Mouse (Mus musculus) neural tube, embryonic 12.5 days (tissue): ENCODE measurements around the gene Sp2. TPM values are rescaled to one million over a fixed set of nuclear protein-coding genes. Genes with fewer than 3 reads are reported as not detected.

Experiments
- ATAC-seq: fragments of 200-750 bp; cut with Nextera tagmentation; 2 replicates; pipeline ENCODE4 v1.8.0; 2017; ENCODE audit warnings: low read depth, mild to moderate bottlenecking, moderate TSS enrichment, moderate library complexity; ENCODE audit not compliant: low FRiP score
- H3K27ac ChIP-seq: fragments of 300-500 bp; sonication (generic); 2 replicates; pipeline ENCODE4 v1.5.1; 2016
- H3K27me3 ChIP-seq: fragments of 300-500 bp; sonication (generic); replicated peaks from 2 replicates; pipeline ENCODE4 v1.6.1; 2016; ENCODE audit warnings: mild to moderate bottlenecking
- H3K36me3 ChIP-seq: fragments of 300-500 bp; sonication (generic); 2 replicates; pipeline ENCODE4 v1.6.1; 2016; ENCODE audit warnings: mild to moderate bottlenecking
- H3K4me1 ChIP-seq: fragments of 300-500 bp; sonication (generic); 2 replicates; pipeline ENCODE4 v1.6.1; 2016
- H3K4me2 ChIP-seq: fragments of 300-500 bp; sonication (generic); replicated peaks from 2 replicates; pipeline ENCODE4 v1.6.1; 2016; ENCODE audit warnings: mild to moderate bottlenecking
- H3K4me3 ChIP-seq: fragments of 300-500 bp; sonication (generic); 2 replicates; pipeline ENCODE4 v1.5.1; 2016
- H3K9ac ChIP-seq: fragments of 300-500 bp; sonication (generic); 2 replicates; pipeline ENCODE4 v1.6.1; 2016; ENCODE audit warnings: mild to moderate bottlenecking
- H3K9me3 ChIP-seq: fragments of 300-500 bp; sonication (generic); 2 replicates; pipeline ENCODE4 v1.6.1; 2016; ENCODE audit warnings: mild to moderate bottlenecking
- WGBS: fragments of 180-500 bp; shearing (Covaris S2); methylation state at CpG from one replicate; pipeline ENCODE4 v1.1.7; 2016; 5-methylcytosine and 5-hydroxymethylcytosine counted together
- polyA plus RNA-seq: library from polyadenylated mRNA; unstranded; fragments of >200 nt; fragmentation: Nextera tagmentation; extraction: Ambion mirVana; gene quantifications from 2 replicates; pipeline ENCODE4 v1.2.1, GENCODE M21; 2016

Sp2 gene
- 19.3 and 20.4 TPM in 2 replicates for polyA plus RNA-seq

- H3K36me3 ChIP-seq = no peaks in the 10 kb centered on the region
- H3K27me3 ChIP-seq = peaks cover 19% of the 10 kb centered on the region
- H3K4me2 ChIP-seq = peak within 1 kb of the TSS; percentile 39; the same call in 1 of the 2 replicates
- ATAC-seq = no peak
- H3K4me3 ChIP-seq = no peak within 1 kb of the TSS
- no peak within 1 kb of the TSS for H3K27ac ChIP-seq
- peaks cover 24% of the 10 kb centered on the region for H3K4me1 ChIP-seq
- WGBS = 41% methylated on average over 7 of the region's 7 CpGs
- H3K9ac ChIP-seq = no peak within 1 kb of the TSS
- H3K9me3 ChIP-seq = no peaks in the 10 kb centered on the region
These were observed at the start of gene Sp2 for GRCm38 (mm10) chr11:96982859-96983258. Gene Sp2 (minus strand): TSS chr11:96982959.

- no peak for ATAC-seq
- 95% methylated on average over 4 of the region's 4 CpGs for WGBS
- no peak overlapping the region for H3K4me2 ChIP-seq
- H3K9ac ChIP-seq = no peak overlapping the region
- H3K27ac ChIP-seq = no peak overlapping the region
- H3K9me3 ChIP-seq = no peaks in the 10 kb centered on the region
- H3K27me3 ChIP-seq = no peaks in the 10 kb centered on the region
- H3K4me1 ChIP-seq = peaks cover 11% of the 10 kb centered on the region; the same call in 1 of the 2 replicates
- peaks cover 9% of the 10 kb centered on the region; the same call in 1 of the 2 replicates for H3K36me3 ChIP-seq
- no peak overlapping the region for H3K4me3 ChIP-seq
These were observed 49.7 kb upstream of the Sp2 start for GRCm38 (mm10) chr11:97032499-97032898.

GRCm38 (mm10) chr11:97031977-97032376 lies 49.2 kb upstream of the Sp2 start:
- Histone ChIP-seq H3K9me3 (no peaks in the 10 kb centered on the region), H3K4me3 (no peak overlapping the region), H3K4me1 (peaks cover 11% of the 10 kb centered on the region; the same call in 1 of the 2 replicates), H3K27me3 (no peaks in the 10 kb centered on the region), H3K4me2 (no peak overlapping the region), H3K9ac (no peak overlapping the region), H3K36me3 (peaks cover 9% of the 10 kb centered on the region; the same call in 1 of the 2 replicates), H3K27ac (no peak overlapping the region)
- 87% methylated on average over 12 of the region's 12 CpGs for WGBS
- no peak for ATAC-seq

- H3K4me1 ChIP-seq = peaks cover 16% of the 10 kb centered on the region
- no peaks in the 10 kb centered on the region for H3K9me3 ChIP-seq
- H3K36me3 ChIP-seq = peaks cover 9% of the 10 kb centered on the region; the same call in 1 of the 2 replicates
- H3K27ac ChIP-seq = no peak overlapping the region
- WGBS = 25% methylated on average over 15 of the region's 15 CpGs
- H3K27me3 ChIP-seq = 0 out of 2 replicates have a peak, but pooled peaks cover 3% of the 10 kb centered on the region
- H3K4me3 ChIP-seq = peak overlapping the region; percentile 63
- H3K4me2 ChIP-seq = peak overlapping the region; percentile 70
- H3K9ac ChIP-seq = peak overlapping the region; percentile 74
- no peak for ATAC-seq
These were observed 47.7 kb upstream of the Sp2 start for GRCm38 (mm10) chr11:97030426-97030825.

GRCm38 (mm10) chr11:97029686-97030417 lies 47.1 kb upstream of the Sp2 start, which contains the start of gene Scrn2:
Gene Scrn2 (plus strand): TSS chr11:97029938.
- peak; percentile 72 for ATAC-seq
- WGBS = 2% methylated on average over 25 of the region's 25 CpGs
- Histone ChIP-seq H3K9me3 (no peaks in the 10 kb centered on the region), H3K9ac (peak within 1 kb of the TSS; percentile 74), H3K27me3 (peaks cover 6% of the 10 kb centered on the region; the same call in 1 of the 2 replicates), H3K4me2 (peak within 1 kb of the TSS; percentile 70), H3K4me3 (peak within 1 kb of the TSS; percentile 63), H3K4me1 (peaks cover 18% of the 10 kb centered on the region), H3K36me3 (peaks cover 9% of the 10 kb centered on the region; the same call in 1 of the 2 replicates), H3K27ac (no peak within 1 kb of the TSS)

- Histone ChIP-seq H3K9me3 (no peaks in the 10 kb centered on the region), H3K27ac (no peak overlapping the region), H3K36me3 (no peaks in the 10 kb centered on the region), H3K4me2 (peak overlapping the region; percentile 55), H3K27me3 (peaks cover 45% of the 10 kb centered on the region), H3K9ac (peak overlapping the region; percentile 44; the same call in 1 of the 2 replicates), H3K4me3 (peak overlapping the region; percentile 17), H3K4me1 (peaks cover 31% of the 10 kb centered on the region)
- under 1% methylated on average over 17 of the region's 17 CpGs for WGBS
- peak; percentile 12; the same call in 1 of the 2 replicates for ATAC-seq
These were observed 43.1 kb upstream of the Sp2 start for GRCm38 (mm10) chr11:97025721-97026344.

GRCm38 (mm10) chr11:97024977-97025376 lies 42.2 kb upstream of the Sp2 start:
- Histone ChIP-seq H3K4me1 (peaks cover 23% of the 10 kb centered on the region), H3K36me3 (no peaks in the 10 kb centered on the region), H3K9me3 (no peaks in the 10 kb centered on the region), H3K27me3 (peaks cover 54% of the 10 kb centered on the region), H3K9ac (no peak overlapping the region), H3K4me3 (no peak overlapping the region), H3K27ac (no peak overlapping the region), H3K4me2 (no peak overlapping the region)
- WGBS = 24% methylated on average over 10 of the region's 10 CpGs
- ATAC-seq = no peak

GRCm38 (mm10) chr11:97021873-97022484 lies 39.2 kb upstream of the Sp2 start:
- H3K4me3 ChIP-seq = peak overlapping the region; percentile 47
- ATAC-seq = peak; percentile 35; the same call in 1 of the 2 replicates
- H3K4me1 ChIP-seq = peaks cover 36% of the 10 kb centered on the region
- under 1% methylated on average over 50 of the region's 50 CpGs for WGBS
- no peaks in the 10 kb centered on the region for H3K36me3 ChIP-seq
- H3K27me3 ChIP-seq = peaks cover 80% of the 10 kb centered on the region
- H3K4me2 ChIP-seq = peak overlapping the region; percentile 84
- H3K27ac ChIP-seq = no peak overlapping the region
- H3K9me3 ChIP-seq = no peaks in the 10 kb centered on the region
- peak overlapping the region; percentile 56 for H3K9ac ChIP-seq

- ATAC-seq = no peak
- H3K4me1 ChIP-seq = peaks cover 36% of the 10 kb centered on the region
These were observed 38.5 kb upstream of the Sp2 start for GRCm38 (mm10) chr11:97021121-97021765.

GRCm38 (mm10) chr11:97019345-97019708 lies 36.6 kb upstream of the Sp2 start:
- ATAC-seq = no peak
- Histone ChIP-seq H3K27ac (no peak overlapping the region), H3K9ac (no peak overlapping the region), H3K4me3 (no peak overlapping the region), H3K36me3 (no peaks in the 10 kb centered on the region), H3K4me2 (no peak overlapping the region; the same call in 1 of the 2 replicates), H3K27me3 (peaks cover 92% of the 10 kb centered on the region), H3K4me1 (peaks cover 30% of the 10 kb centered on the region), H3K9me3 (no peaks in the 10 kb centered on the region)
- WGBS = 5% methylated on average over 13 of the region's 13 CpGs

More at GRCm38 (mm10) chr11:97021121-97021765, 38.5 kb upstream of the Sp2 start:
- Histone ChIP-seq H3K9ac (no peak overlapping the region), H3K36me3 (no peaks in the 10 kb centered on the region), H3K27me3 (peaks cover 87% of the 10 kb centered on the region), H3K9me3 (no peaks in the 10 kb centered on the region), H3K4me2 (peak overlapping the region; percentile 84), H3K27ac (no peak overlapping the region), H3K4me3 (peak overlapping the region; percentile 47)
- 1% methylated on average over 27 of the region's 27 CpGs for WGBS

GRCm38 (mm10) chr11:97018583-97019344 lies 36.0 kb upstream of the Sp2 start:
- H3K9ac ChIP-seq = no peak overlapping the region; the same call in 1 of the 2 replicates
- WGBS = 1% methylated on average over 59 of the region's 68 CpGs

More at GRCm38 (mm10) chr11:97018583-97019344, 36.0 kb upstream of the Sp2 start:
- H3K27me3 ChIP-seq = peaks cover 87% of the 10 kb centered on the region
- no peak overlapping the region for H3K27ac ChIP-seq
- no peaks in the 10 kb centered on the region for H3K9me3 ChIP-seq
- ATAC-seq = no peak
- H3K36me3 ChIP-seq = no peaks in the 10 kb centered on the region
- peaks cover 30% of the 10 kb centered on the region for H3K4me1 ChIP-seq
- H3K4me2 ChIP-seq = peak overlapping the region; percentile 54
- peak overlapping the region; percentile 28 for H3K4me3 ChIP-seq
